Mouse (Mus musculus) myocyte (in vitro differentiated cells): ENCODE results near the gene Slc35e3. TPM values are rescaled to one million over a fixed set of nuclear protein-coding genes. Genes with fewer than 3 reads are reported as not detected.
A peak's percentile ranks its signal among the peaks of the same experiment; 100 is the strongest.
"Not testable (repeated sequence)": the region's sequence is repeated elsewhere in the genome, so short reads cannot be mapped to it uniquely, and the experiment has no call there.

Source experiments
- H3K27me3 ChIP-seq: one replicate; pipeline ENCODE4 v1.6.1; 2011; ENCODE audit not compliant: control insufficient read depth, insufficient read depth, insufficient read length
- H3K36me3 ChIP-seq: one replicate; pipeline ENCODE4 v1.6.1; 2011; ENCODE audit not compliant: control insufficient read depth, insufficient read depth
- H3K4me2 ChIP-seq: one replicate; pipeline ENCODE4 v1.6.1; 2011; ENCODE audit warnings: low read depth, control low read depth
- H3K4me3 ChIP-seq: one replicate; pipeline ENCODE4 v1.5.1; 2011; ENCODE audit warnings: mild to moderate bottlenecking, control low read depth, moderate library complexity
- H3K79me2 ChIP-seq: one replicate; pipeline ENCODE4 v1.6.1; 2011; ENCODE audit not compliant: control insufficient read depth, insufficient read depth
- H3ac ChIP-seq: one replicate; pipeline ENCODE4 v1.6.1; 2011; ENCODE audit not compliant: control insufficient read depth, insufficient read length
- CEBPB ChIP-seq: IDR thresholded peaks from 2 replicates; pipeline ENCODE4 v1.6.1; 2011; ENCODE audit warnings: mild to moderate bottlenecking, moderate library complexity; ENCODE audit not compliant: poor library complexity, insufficient read depth, severe bottlenecking
- E2F4 ChIP-seq: IDR thresholded peaks from one replicate; pipeline ENCODE4 v1.6.1; 2011; ENCODE audit warnings: mild to moderate bottlenecking, control low read depth, moderate library complexity; ENCODE audit not compliant: insufficient read depth
- MAX ChIP-seq: IDR thresholded peaks from one replicate; pipeline ENCODE4 v1.6.1; 2011; ENCODE audit warnings: low read depth, mild to moderate bottlenecking, control low read depth
- MYOD1 ChIP-seq, 3 experiments: IDR thresholded peaks; one replicate each; pipeline ENCODE4 v1.6.1; 2011; ENCODE audit warnings: control low read depth in 2 of 3, low read depth in 2 of 3, mild to moderate bottlenecking in 2 of 3, moderate library complexity in 1 of 3; ENCODE audit not compliant: insufficient read length in 2 of 3, control insufficient read depth in 1 of 3
- MYOG ChIP-seq, 3 experiments: IDR thresholded peaks; one replicate each; pipeline ENCODE4 v1.6.1; 2011; ENCODE audit warnings: control low read depth in 2 of 3, low read depth in 2 of 3, mild to moderate bottlenecking in 2 of 3; ENCODE audit not compliant: insufficient read length in 2 of 3, control insufficient read depth in 1 of 3, insufficient read depth in 1 of 3
- POLR2A ChIP-seq: IDR thresholded peaks from one replicate; pipeline ENCODE4 v1.6.1; 2011; ENCODE audit warnings: low read depth, mild to moderate bottlenecking, control low read depth, moderate library complexity; ENCODE audit not compliant: insufficient read length
- POLR2AphosphoS2 ChIP-seq: IDR thresholded peaks from one replicate; pipeline ENCODE4 v1.6.1; 2011; ENCODE audit warnings: low read depth, control low read depth; ENCODE audit not compliant: insufficient read length
- REST ChIP-seq: IDR thresholded peaks from one replicate; pipeline ENCODE4 v1.6.1; 2011; ENCODE audit warnings: mild to moderate bottlenecking, control low read depth, moderate library complexity; ENCODE audit not compliant: insufficient read depth, insufficient read length
- SRF ChIP-seq: IDR thresholded peaks from one replicate; pipeline ENCODE4 v1.6.1; 2011; ENCODE audit warnings: low read depth; ENCODE audit not compliant: control insufficient read depth, insufficient read length
- TCF12 ChIP-seq: IDR thresholded peaks from one replicate; pipeline ENCODE4 v1.6.1; 2011; ENCODE audit warnings: mild to moderate bottlenecking, control low read depth; ENCODE audit not compliant: poor library complexity, insufficient read depth, severe bottlenecking
- TCF3 ChIP-seq: IDR thresholded peaks from one replicate; pipeline ENCODE4 v1.6.1; 2011; ENCODE audit warnings: low read depth, control low read depth; ENCODE audit not compliant: insufficient read length
- USF1 ChIP-seq: IDR thresholded peaks from one replicate; pipeline ENCODE4 v1.6.1; 2011; ENCODE audit warnings: low read depth, mild to moderate bottlenecking, control low read depth, moderate library complexity
- polyA plus RNA-seq: library from polyadenylated mRNA; unstranded; fragments of >200 nt; fragmentation: generic; extraction: Trizol; gene quantifications from one replicate; pipeline ENCODE4 v1.2.1, GENCODE M21; 2012; ENCODE audit warnings: missing spikeins

Gene Slc35e3
- polyA plus RNA-seq, 1 experiment, result 9.2 TPM

DNA sequence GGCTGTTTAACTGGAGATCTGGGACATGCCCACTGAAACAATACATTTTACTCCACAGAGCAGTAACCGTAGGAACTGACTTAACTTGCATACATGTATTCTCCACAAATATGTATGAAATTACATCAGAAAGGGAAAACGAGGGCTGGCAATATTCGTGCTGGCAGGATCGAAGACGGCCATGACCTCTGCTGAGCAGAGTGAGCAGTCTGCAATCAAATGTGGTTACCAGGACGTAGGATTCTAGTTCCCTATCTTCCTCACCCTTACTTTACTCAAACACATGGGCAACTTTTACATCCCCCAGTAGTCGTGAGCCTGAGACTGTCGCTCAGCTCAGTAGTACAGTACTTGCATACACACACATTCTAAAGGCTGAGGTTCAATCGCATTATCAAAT lies 37.3 kb downstream of the Slc35e3 start:
- TF ChIP-seq TCF3, result no peak
- TF ChIP-seq SRF, result no peak
- peaks cover 56% of the 10 kb centered on the region for H3K79me2 ChIP-seq
- peak overlapping the region; percentile 86 for H3K4me3 ChIP-seq
- no peaks in the 10 kb centered on the region for H3K27me3 ChIP-seq
- no peak overlapping the region for H3ac ChIP-seq
- H3K4me2 ChIP-seq, result peak overlapping the region; percentile 70
- H3K36me3 ChIP-seq, result peaks cover 31% of the 10 kb centered on the region

DNA sequence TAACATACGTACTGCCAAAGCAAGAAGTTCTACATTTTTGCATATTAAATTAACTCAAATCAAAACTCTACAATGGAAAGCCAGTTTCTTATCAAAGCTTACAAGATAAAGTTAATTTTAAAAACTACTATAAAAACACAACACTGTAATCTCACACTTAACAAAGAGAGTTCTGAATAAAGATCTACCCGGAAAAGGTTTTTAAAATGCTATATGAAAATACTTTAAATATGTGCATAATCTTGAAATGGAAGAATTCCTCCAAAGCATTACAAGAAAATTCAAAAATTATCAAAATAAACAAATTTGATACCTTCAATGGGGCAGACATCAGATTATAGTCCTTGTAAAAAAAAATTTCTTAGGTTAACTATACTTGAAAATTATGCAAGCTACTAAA lies 37.8 kb downstream of the Slc35e3 start:
- Histone ChIP-seq H3K4me3 (peak overlapping the region; percentile 86), H3ac (no peak overlapping the region), H3K4me2 (peak overlapping the region; percentile 70), H3K27me3 (no peaks in the 10 kb centered on the region), H3K36me3 (peaks cover 36% of the 10 kb centered on the region), H3K79me2 (peaks cover 56% of the 10 kb centered on the region)
- TF ChIP-seq MYOD1 (IDR thresholded peaks at IDR 0.05; ENCODE audit: control insufficient read depth in 1 of 3, insufficient read length in 2 of 3, low read depth in 2 of 3), result no peak
- no peak for TF ChIP-seq MAX
- no peak for TF ChIP-seq MYOG (IDR thresholded peaks at IDR 0.05; ENCODE audit: control insufficient read depth in 1 of 3, insufficient read depth in 1 of 3, insufficient read length in 2 of 3, low read depth in 2 of 3)
- TF ChIP-seq E2F4, result no peak
- TF ChIP-seq CEBPB, result no peak
- TF ChIP-seq SRF, result no peak
- TF ChIP-seq POLR2AphosphoS2, result no peak
- TF ChIP-seq REST, result no peak
- TF ChIP-seq TCF3, result no peak
- TF ChIP-seq USF1, result no peak
- TF ChIP-seq TCF12, result no peak
- TF ChIP-seq POLR2A, result no peak

DNA sequence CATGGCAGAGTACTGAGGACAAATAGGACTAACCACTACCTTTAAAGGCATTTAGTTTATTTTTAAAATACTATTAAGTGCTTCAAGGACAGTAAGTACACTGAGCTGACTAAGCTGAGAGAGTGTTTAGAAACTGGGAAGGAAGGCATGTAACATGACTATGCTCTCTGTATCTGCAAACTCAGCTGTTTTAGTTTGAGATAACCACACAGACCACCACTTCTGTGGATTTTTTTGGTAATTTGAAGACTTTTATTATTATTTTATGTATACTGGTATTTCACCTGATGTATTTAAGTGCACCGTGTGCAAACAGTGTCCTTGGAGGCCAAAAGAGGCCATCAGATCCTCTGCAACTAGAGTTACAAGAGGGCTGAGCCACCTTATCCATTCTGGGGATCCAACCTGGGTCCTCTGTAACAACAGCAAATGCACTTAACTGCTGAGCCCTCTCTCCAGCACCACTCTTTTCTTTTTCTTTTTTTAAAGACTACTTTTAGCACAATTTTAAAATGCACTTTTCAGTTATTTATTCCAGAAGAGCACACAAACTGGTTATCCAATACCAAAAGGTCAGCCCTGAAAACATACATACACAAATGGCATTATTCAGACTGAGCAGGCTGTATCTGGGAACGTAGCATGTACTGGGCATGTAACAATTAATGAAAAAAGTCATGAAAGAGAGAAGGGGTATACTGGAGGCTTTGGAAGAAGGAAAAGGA lies 38.9 kb downstream of the Slc35e3 start:
- Histone ChIP-seq H3ac (no peak overlapping the region), H3K27me3 (no peaks in the 10 kb centered on the region), H3K4me3 (no peak overlapping the region), H3K4me2 (peak overlapping the region; percentile 70), H3K79me2 (peaks cover 62% of the 10 kb centered on the region), H3K36me3 (peaks cover 46% of the 10 kb centered on the region)
- TF ChIP-seq E2F4 (no peak), POLR2A (no peak), CEBPB (no peak), POLR2AphosphoS2 (no peak), MYOD1 (IDR thresholded peaks at IDR 0.05; ENCODE audit: control insufficient read depth in 1 of 3, insufficient read length in 2 of 3, low read depth in 2 of 3) (no peak), MAX (no peak), TCF12 (no peak), SRF (no peak), TCF3 (no peak), REST (no peak), MYOG (IDR thresholded peaks at IDR 0.05; ENCODE audit: control insufficient read depth in 1 of 3, insufficient read depth in 1 of 3, insufficient read length in 2 of 3, low read depth in 2 of 3) (no peak), USF1 (no peak)

DNA sequence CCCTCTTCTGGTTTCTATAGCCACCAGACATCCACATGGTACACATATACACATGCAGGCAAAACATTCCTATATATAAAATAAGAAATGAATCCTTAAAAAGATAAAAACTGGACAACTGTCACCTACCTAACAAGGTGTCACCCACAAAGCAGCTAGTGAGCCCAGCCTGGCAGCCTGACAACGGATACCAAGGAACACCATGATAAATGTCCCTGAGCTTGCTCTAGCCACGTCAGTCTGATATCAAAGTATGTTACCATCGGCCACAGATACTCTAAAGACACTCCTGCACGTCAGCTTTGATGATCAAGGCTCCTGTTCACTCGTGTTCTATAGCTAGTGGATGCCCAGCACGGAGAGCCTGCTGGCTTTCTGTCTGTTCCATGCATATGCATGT lies 39.7 kb downstream of the Slc35e3 start:
- TF ChIP-seq CEBPB, result no peak
- no peak for TF ChIP-seq MYOD1 (IDR thresholded peaks at IDR 0.05; ENCODE audit: control insufficient read depth in 1 of 3, insufficient read length in 2 of 3, low read depth in 2 of 3)
- Histone ChIP-seq H3K36me3 (peaks cover 55% of the 10 kb centered on the region), H3K4me3 (no peak overlapping the region)

DNA sequence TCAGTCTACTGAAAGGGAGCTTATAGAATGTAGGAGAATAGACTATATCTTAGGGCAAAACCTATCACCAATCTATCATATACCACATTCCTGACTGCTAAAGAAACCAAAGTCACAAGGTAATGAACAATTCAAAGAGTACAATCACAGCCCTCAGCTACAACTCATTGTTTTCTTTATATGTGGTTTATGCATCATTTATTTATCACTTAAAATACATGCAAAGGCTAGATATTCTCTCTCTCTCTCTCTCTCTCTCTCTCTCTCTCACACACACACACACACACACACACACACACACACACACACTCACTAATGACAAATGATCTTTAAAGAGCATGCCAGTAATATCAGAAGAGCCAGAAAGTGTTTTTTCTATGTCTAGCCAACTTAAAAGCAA lies 40.4 kb downstream of the Slc35e3 start:
- Histone ChIP-seq H3K27me3 (no peaks in the 10 kb centered on the region), H3K36me3 (peaks cover 61% of the 10 kb centered on the region), H3K4me2 (no peak overlapping the region), H3ac (no peak overlapping the region), H3K79me2 (peaks cover 62% of the 10 kb centered on the region), H3K4me3 (no peak overlapping the region)
- TF ChIP-seq MYOG (IDR thresholded peaks at IDR 0.05; ENCODE audit: control insufficient read depth in 1 of 3, insufficient read depth in 1 of 3, insufficient read length in 2 of 3, low read depth in 2 of 3), result no peak
- no peak for TF ChIP-seq TCF12

More for the DNA sequence above, 39.7 kb downstream of the Slc35e3 start:
- Histone ChIP-seq H3ac (no peak overlapping the region), H3K79me2 (peaks cover 62% of the 10 kb centered on the region), H3K4me2 (no peak overlapping the region), H3K27me3 (no peaks in the 10 kb centered on the region)

DNA sequence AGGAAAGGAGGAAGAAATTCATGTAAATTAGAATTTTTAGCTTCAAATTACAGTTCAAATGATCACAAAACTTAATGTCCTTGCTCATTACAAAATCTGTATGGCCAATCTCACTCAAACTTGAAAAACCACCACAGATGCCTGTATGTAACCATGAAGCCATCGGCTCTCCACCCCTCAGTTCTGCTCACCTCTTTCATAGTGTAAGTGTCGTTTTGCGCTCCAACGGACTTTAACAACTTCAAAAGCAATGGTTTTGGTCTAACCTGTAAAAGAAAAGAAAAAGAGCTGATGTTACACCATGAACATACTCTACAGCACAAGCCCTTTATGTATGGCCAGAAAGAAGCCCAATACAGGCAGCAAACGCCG lies 41.2 kb downstream of the Slc35e3 start:
- Histone ChIP-seq H3K79me2 (peaks cover 69% of the 10 kb centered on the region), H3K36me3 (peaks cover 70% of the 10 kb centered on the region), H3K4me3 (no peak overlapping the region), H3K27me3 (no peaks in the 10 kb centered on the region), H3ac (no peak overlapping the region), H3K4me2 (no peak overlapping the region)
- TF ChIP-seq E2F4 (no peak), POLR2AphosphoS2 (no peak), TCF3 (no peak), TCF12 (no peak), CEBPB (no peak), MAX (no peak), USF1 (no peak), MYOD1 (IDR thresholded peaks at IDR 0.05; ENCODE audit: control insufficient read depth in 1 of 3, insufficient read length in 2 of 3, low read depth in 2 of 3) (no peak), POLR2A (no peak), MYOG (IDR thresholded peaks at IDR 0.05; ENCODE audit: control insufficient read depth in 1 of 3, insufficient read depth in 1 of 3, insufficient read length in 2 of 3, low read depth in 2 of 3) (no peak), REST (no peak)

DNA sequence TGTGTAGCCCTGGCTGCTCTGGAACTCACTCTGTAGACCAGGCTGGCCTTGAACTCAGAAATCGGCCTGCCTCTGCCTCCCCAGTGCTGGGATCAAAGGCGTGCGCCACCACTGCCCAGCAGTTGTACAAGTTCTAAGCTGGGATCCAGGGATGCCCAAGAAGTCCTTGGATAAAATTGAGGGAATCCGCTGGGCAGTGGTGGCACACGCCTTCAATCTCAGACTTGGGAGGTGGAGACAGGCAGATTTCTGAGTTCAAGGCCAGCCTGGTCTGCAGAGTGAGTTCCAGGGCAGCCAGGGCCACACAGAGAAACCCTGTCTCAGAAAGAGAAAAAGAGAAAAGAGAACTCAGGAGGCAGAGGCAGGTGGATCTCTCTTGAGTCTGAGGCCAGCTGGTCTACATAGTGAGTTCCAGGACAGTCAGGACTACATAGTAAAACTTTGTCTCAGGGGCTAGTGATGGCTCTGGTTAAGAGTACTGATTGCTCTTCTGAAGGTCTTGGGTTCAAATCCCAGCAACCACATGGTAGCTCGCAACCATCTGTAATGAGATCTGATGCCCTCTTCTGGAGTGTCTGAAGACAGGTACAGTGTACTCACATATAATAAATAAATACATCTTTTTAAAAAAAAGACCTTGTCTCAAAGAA lies 41.7 kb downstream of the Slc35e3 start:
- not testable (repeated sequence) for H3K27me3 ChIP-seq, H3ac ChIP-seq, H3K4me3 ChIP-seq, H3K4me2 ChIP-seq
- H3K36me3 ChIP-seq, result peaks cover 75% of the 10 kb centered on the region
- peaks cover 69% of the 10 kb centered on the region for H3K79me2 ChIP-seq
